Mouse (Mus musculus): ENCODE measurements around the gene Plin4.
"Not testable (repeated sequence)": the region's sequence is repeated elsewhere in the genome, so short reads cannot be mapped to it uniquely, and the experiment has no call there.

Gene Plin4

DNA sequence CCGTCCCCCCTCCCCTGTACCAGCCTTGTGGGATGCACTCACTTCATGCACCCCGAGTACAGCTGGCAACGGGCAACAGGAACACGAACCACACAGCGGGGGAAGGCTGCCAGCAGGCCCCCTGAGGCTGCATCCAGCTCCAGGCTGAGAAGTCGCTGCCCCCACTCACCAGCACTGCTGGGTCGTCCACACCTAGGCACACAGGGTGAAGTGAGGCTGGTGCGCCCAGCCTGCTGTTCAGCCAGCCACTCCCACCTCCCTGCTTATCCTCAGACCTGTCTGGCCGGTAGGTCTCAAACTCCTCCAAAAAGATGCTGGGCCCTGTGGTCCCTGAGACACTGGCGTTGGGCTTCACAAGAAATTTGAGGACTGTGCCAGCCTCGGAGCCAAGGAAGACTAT, 16.6 kb upstream of the Plin4 start:
- no peak for DNase-seq (ENCODE audit: low spot score in 2 of 2)

DNA sequence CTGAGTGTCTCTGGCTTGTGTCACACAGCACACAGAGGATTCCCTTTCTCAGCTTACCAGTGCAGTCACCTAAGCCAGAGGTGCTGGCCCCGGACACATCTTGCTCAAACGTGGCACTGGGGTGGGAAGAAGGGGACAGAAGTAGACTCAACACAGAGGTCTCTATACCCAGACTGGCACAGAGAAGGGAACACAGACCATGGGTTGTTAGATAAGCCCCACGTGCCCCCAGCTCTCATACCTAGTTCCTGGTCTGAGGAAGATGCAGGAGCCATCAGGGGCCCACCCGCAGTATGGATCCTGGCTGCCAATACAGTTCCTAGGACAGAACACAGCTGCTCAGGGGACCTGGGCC, 15.7 kb upstream of the Plin4 start:
- DNase-seq (ENCODE audit: low spot score in 2 of 2), result no peak

DNA sequence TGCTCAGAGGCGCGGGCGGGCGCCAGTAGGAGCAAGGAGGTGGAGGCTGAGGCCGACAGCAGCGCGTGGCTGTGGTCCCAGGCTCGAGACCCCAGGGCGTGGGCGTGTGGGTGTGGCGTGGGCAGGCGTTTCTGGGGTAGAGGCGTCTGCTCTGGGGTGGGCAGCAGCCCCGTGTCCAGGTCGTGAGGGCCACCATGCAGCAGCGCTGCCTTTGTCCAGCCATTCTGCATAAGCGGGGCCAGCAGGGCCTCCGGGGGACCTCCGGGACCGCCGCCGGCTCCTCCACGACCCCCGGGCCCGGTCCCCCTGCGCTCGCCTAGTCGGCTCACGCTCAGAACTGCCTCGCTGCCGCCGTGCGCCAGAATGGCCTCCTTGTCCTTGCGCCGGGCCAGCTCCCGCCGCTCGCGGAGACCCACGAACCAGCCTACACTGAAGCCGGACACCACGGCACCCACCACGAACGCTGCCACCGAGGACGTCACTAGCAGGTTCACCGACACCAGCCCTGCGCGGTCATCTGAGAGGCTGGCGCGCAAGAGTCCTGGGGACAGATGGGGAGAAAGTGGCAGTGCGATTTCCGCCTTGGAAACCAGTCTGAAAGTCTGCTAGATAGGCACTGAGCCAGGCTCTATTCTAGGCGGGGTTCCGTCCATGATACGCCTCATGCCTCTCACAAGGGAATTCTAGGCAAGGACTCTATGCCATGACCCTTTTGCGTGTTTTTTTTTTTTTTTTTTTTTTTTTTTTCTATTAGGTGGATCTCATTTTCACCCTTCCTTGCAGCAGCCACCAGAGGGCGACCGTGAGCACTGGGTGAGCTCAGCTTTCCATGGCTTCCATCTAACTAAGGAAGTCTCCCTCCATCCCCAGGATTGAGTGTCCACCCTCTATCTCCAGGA, 15.0 kb upstream of the Plin4 start:
- DNase-seq (ENCODE audit: low spot score in 2 of 2), result no peak

DNA sequence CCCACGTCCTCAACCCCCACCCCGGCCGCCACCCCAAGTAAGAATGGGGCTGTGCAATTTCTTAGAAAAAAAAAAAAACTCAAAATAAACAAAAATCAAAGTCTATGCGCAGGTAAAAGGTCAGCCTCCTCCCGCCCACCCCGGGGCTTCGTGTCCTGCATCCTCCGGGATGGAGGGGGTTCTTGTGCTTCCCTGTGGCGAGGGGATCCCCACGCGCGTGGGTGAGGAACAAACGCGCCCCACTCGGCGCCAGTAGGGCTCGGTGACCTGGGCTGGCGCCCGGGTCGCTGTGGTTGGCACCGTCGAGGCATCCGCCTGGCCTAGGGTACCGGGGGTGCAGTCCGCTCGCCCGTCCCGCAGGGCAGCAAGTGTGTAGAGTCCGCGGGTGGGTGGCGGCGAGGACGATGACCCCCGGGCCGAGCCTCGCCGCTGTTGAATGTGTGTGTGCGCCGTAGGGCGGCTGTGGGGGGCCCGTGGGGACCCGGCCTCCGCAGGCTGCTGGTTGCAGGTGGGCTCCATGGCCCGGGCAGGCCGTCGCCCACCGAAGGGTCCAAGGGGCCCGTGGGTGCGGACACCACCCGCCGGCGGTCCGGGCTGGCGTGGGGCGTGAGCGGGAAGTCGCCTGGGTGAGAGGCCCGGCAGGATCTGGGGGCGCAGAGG, 14.2 kb upstream of the Plin4 start:
- DNase-seq (ENCODE audit: low spot score in 2 of 2), result no peak

DNA sequence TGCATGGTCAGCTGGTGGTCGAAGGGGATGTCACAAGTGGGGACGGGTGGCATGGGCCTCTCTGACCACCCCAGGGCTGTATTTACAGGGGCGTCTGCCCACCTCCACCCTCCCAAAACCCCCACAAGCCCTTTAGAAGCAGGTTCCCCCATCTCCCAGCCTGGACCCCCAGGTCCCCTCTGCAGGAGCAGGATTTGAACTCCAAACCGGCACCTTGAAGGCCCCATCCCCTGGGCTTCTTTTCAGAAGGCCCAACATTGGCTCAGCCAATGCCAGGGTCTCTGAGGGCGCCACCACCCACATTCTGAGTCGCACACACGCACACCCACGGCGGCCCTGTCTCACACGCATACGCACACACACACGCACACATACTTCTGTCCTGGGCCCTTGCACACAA, 13.6 kb upstream of the Plin4 start:
- no peak for DNase-seq (ENCODE audit: low spot score in 2 of 2)

DNA sequence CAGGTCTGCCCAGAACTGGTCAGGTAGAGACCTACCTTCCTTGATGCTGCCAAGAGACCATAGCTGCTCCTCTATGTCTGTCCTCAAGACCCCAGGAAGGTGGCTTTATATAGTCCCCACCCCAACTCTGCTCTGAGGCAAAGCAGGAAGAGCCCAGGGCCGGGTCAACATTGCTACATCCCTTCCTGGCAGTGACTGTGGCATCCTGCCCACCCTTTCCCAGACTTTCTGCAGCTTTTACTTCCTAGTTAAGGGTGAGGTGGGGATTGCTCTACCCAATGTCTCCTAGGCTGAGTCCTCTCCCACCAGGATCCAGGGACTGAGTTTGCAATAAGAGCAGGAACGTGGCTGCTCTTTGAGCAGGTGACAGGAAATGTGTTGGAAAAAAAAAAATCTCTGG, 12.2 kb upstream of the Plin4 start, which contains the start of gene Lrg1:
Lrg1 (minus strand) TSS at position 176 of the 400 bp plus-strand sequence.
- DNase-seq (ENCODE audit: low spot score in 2 of 2), result no peak

DNA sequence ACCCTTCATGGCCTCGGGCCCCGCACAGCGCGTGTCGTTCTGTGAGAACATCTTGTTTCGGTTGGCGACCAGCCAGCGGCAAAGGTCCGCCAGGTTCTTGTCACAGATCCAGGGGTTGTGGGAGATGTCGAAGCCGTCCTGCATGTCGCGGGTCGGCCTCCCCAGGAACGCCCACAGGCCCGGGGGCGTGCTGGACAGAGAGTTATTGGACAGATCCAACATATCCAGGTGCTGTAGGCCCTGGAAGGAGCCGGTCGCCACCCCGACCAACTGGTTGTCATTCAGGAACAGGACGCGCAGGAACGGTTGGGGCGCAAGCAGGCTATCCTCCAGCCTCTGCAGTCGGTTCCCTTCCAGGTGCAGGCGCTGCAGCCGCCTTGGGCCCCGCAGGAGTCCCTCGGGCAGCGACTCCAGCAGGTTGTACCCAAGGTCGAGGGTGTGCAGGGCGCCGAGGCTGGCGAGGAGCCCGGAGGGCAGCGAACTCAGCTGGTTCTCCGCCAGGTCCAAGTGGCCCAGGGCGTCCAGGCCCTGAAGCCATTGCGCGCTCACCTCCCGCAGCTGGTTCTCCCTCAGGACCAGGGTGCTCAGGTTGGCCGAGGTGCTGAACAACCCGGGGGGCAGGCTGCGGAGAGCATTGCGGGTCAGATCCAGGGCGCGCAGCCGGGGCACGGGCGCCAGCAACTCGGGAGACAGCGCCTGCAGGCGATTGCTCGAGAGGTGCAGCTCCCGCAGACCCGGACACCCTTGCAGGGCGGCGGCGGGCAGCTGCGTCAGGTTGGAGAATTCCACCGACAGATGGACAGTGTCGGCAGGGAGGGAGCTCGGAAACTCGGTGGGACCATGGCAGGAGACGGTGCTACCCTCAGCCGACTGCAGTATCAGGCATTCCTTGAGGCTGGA, 10.6 kb upstream of the Plin4 start:
- DNase-seq (ENCODE audit: low spot score in 2 of 2), result no peak

DNA sequence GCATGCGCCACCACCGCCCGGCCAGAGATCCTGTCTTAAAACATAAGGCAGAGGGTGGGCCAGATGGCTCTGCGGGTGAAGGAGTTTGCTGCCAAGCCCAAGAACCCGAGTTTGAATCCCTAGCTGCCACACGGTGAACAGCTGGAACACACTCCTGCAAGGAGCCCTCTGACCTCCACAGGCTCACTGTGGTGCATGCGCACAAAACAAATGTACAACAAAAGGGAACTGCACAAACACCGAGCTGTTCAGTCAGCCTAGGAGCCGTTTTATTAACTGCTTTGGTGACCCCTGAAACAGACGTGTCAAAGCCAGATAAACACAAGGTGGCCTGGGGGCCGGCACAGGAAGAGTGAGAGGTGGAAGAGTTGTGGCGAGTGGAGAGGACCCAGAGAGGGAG, 9.8 kb upstream of the Plin4 start:
- DNase-seq (ENCODE audit: low spot score in 2 of 2), result no peak

DNA sequence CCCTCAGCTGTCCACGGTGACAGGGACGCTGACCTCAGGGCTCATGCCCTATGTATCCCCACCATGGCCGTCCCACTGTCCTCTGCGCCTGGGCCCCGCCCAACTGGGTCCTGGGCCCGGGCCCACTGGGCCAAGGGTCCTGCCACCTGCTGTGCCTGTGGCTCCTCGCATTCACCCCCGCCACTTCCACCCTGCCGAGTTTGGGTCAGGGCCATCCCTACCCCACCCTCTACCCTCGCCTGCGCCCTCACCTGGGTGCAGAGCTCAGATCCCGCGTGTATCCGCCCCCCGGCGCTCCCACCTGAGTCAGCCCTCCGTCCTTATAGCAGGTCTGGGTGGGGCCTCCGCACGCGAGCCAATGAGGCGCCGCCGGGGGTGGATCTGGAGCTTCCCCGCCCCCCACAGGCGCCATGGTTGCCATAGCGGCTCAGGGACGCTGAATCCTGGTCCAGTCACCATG, 7.7 kb upstream of the Plin4 start, which contains the start of gene Plin5:
Plin5 (minus strand) TSS at position 346 of the 460 bp plus-strand sequence.
- no peak for DNase-seq (ENCODE audit: low spot score in 2 of 2)

DNA sequence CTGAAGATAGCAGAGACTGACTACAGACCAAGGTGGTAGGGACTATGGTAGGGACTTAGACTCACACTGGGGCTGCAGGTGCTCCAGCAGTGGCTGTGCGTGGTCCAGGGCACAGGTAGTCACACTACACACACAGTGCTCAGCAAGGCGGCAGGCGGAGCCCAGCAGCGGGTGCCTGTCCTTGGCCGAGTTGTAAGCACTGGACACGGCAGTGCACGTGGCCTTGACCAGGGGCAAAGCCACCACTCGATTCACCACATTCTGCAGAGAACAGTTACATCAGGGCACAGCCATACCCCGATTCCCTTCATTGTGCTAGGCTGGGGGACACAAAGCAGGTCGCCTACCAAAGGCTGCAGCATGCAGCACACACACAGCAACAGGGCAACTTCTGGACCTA, 6.6 kb upstream of the Plin4 start:
- DNase-seq (ENCODE audit: low spot score in 2 of 2), result no peak

DNA sequence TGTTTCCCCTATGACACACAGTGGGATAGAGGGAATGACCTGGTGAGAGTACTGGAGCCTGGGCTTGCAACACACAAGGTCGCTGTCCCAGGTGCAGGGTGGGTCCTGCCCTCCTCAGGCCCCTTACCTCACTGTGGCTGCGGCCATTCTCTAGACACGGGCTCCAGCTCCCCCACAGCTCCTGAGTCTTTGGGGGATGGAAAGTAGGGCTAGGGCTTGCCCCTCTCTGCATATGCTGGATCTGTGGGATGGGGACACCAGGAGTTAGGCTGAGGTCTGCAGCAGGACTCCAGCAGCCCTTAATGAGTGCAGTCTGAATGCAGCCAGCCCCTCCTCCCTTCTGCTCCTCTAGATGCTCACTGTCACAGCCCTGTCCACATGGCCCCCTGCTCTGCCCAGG, 3.1 kb upstream of the Plin4 start:
- no peak for DNase-seq (ENCODE audit: low spot score in 2 of 2)

DNA sequence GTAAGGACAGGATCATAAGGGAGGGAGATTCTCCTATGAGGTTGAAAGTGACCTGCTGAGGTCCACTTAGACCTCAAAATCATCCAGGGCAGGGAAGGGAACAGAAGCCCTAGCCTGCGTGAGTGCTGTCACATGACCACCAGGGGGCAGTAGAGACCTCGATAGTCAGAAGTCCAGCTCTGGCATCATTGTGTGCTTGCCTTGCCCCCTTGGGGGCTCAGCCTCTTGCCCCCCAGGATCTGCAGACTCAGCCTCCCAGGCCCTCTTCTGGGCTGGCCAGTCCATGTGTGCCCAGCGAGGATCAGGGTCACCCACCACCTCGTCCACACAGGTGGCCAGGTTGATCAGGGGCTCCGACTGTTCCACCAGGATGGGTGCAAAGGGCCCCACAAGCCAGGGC, 2.3 kb upstream of the Plin4 start:
- no peak for DNase-seq (ENCODE audit: low spot score in 2 of 2)

DNA sequence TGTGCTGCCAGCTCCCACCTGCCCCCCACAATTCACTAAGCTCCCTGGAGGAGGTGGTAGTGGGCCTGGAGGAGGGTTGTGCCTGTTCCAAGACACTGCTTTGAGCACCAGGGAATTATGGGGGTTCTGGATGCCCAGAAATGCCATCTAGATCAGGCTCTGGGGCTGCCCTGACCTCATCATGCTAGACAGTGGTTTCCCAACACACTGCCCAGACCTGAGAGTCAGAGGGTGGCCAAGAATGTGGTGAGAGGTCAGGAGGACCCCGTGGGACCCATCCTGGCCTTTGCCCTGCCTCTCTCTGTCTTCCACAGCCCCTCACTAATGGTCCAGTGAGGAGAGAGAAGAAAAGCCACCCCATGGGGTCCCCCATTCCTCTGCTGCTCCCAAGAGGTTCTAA, 1.4 kb upstream of the Plin4 start:
- no peak for DNase-seq (ENCODE audit: low spot score in 2 of 2)

DNA sequence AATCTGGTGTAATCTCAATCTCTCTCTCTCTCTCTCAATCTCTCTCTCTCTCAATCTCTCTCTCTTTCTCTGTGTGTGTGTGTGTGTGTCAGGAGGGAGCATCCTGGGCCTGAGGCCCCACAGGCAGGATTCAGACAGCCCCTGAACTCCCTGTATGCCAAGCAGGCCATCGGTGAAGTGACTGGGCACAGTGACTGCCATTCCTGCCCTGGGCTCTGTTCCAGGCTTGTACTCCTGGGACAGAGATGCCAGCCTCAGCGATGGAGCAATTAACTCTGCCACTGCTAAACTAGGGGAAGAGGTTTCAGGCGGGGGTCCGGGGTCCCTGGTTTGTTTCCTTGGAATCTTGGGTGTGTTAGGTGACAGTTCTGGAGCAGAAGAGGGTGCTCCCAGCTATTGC, 968 bp upstream of the Plin4 start:
- DNase-seq (ENCODE audit: low spot score in 2 of 2), result no peak

DNA sequence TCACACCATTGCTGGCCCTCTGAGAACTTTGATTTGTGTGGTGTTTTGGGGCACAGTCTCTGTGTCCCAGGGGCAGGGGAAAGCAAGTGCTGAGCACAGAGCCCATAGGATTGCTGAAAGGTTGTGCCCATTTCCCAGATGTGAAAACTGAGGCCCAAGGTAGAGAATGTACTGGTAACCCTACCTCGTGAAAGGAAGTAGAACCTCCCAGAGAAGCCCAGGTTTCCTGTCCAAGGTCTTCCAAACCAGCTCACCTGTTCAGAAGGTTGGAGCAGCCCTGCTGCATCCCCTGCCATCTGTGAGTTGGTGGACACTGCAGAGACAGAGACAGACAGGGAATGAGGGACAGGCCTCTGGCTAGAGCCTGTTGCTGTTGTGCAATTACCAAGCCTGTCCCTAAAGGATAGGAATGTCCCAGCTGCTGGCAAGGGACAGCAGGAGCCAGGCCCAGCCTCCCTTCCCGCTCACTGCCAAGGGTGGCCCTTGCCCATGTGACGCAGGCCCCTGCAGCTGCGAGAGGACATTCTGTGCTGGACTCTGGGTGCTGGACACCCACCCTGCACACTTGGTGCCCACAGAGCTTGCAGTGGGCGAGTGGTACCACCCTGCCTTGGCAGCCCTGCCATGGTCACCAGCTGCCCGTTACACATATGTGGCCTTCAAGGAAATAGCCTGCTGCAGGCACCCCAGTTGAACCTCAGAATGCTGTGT, 1.1 kb downstream of the Plin4 start:
- DNase-seq (ENCODE audit: low spot score in 2 of 2), result no peak

DNA sequence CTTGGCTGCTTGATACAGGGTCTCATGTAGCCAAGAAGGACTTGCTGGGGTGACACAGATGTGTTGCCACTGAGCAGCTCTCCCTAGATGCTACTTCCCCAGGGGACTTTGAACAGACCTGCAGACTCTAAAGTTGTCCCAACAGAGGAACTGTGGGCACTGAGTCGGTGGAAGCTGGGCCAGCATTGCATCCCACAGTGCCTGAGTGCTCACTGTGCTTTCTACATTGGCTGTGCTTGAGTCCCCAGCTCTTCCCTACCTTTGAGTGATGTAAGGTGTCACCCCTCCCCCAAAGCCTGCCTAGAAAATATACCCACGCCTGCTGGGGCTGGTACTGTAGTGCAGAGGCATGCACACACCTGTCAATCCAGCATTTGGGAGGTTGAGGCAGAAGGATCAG, 1.9 kb downstream of the Plin4 start:
- DNase-seq (ENCODE audit: low spot score in 2 of 2), result no peak

DNA sequence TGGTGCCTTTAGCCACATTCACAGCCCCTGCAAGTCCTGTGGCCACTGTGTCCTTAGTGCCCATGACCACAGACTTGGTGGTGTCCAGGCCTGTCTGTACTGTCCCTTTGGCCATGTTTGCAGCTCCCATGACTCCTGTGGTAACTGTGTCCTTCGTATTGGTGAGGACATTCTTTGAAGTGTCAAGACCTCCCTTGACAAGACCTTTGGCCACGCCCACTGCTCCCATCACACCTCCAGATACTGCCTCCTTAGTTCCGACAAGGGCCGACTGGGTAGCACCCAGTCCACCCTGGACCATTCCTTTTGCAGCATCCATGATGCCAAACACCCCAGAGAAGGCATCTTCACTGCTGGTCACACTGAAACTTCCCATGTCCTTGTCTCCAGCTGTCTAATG, 2.6 kb downstream of the Plin4 start:
- no peak for DNase-seq (ENCODE audit: low spot score in 2 of 2)

DNA sequence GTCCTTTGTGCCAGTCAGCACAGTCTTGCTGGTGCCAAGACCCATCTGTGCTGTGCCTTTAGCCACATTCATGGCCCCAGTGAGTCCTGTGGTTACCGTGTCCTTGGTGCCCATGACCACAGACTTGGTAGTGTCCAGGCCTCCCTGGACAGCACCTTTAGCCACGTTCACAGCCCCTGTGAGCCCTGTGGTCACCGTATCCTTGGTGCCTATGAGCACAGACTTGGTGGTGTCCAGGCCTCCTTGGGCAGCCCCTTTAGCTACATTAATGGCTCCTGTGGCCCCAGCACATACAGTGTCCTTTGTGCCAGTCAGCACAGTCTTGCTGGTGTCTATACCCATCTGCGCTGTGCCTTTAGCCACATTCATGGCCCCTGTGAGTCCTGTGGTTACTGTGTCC, 3.2 kb downstream of the Plin4 start:
- not testable (repeated sequence) for DNase-seq (ENCODE audit: low spot score in 2 of 2)

DNA sequence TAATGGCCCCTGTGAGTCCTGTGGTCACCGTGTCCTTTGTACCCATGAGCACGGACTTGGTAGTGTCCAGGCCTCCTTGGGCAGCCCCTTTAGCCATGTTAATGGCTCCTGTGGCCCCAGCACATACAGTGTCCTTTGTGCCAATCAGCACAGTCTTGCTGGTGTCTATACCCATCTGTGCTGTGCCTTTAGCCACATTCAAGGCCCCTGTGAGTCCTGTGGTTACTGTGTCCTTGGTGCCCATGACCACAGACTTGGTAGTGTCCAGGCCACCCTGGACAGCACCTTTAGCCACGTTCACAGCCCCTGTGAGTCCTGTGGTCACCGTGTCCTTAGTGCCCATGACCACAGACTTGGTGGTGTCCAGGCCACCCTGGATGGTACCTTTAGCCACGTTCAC, 4.8 kb downstream of the Plin4 start:
- not testable (repeated sequence) for DNase-seq (ENCODE audit: low spot score in 2 of 2)

DNA sequence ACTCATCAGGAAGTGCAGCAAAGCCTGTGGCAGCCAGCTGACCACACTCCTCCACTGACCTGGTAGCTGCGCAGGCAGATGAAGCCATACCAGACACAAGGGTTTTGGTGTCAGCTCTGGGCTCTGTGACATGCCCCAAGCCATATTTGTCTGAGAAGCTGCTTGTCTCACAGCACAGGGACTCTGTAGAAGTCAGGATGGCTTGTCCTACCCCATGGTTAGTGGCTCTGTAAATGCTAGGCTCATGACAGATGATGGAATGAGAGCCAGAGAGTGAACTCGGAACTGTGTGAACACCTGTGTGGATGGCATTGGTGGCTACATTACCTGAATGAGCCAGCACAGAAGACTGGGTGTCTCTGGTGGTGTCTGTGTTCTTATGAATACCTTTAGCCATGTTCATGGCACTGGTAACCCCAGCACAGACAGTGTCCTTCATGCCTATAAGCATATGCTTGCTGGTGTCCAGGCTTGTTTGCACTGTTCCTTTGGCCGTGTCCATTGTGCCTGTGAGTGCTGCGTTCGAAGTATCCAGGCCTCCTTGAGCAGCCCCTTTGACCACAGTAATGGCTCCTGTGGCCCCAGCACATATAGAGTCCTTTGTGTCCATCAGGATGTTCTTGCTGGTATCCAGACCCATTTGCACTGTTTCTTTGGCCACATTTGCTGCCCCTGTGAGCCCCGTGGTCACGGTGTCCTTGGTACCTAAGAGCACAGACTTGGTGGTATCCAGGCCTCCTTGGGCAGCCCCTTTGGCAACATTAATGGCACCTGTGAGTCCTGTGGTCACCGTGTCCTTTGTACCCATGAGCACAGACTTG, 5.9 kb downstream of the Plin4 start:
- no peak for DNase-seq (ENCODE audit: low spot score in 2 of 2)

DNA sequence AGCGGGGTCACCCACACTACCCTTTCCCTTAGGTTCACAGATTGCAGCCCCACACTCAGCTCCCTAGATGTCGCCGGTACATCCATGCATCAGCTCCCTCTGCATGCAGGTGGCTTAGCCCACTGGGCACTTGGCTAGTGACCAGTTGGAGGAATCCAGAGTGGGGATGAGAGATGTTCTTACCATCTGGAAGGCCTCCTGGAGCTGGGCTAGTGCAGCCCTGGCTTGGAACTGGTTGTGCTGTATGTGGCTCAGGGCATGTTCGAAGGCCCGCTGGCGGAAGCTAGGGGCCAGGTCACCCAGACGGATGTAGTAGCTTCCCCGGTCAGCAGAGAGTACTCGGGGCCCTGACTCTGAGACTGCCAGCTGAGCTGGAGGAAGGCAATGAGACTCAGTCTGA, 6.7 kb downstream of the Plin4 start:
- no peak for DNase-seq (ENCODE audit: low spot score in 2 of 2)

All from frontal cortex, postnatal 14 days (tissue).